Mouse (Mus musculus) liver, adult 2 months (tissue): Measurements from ENCODE around the gene Mrtfa.

ENCODE experiments used
- CTCF ChIP-seq: fragments of 200-500 bp; IDR thresholded peaks from 2 replicates; pipeline ENCODE4 v1.5.1; 2011; ENCODE audit warnings: low read depth, low read length, control low read depth
- POLR2A ChIP-seq: fragments of 200-500 bp; IDR thresholded peaks from 2 replicates; pipeline ENCODE4 v1.6.1; 2011; ENCODE audit warnings: low read length, control low read depth; ENCODE audit not compliant: insufficient read depth; ENCODE audit errors: extremely low read depth

DNA sequence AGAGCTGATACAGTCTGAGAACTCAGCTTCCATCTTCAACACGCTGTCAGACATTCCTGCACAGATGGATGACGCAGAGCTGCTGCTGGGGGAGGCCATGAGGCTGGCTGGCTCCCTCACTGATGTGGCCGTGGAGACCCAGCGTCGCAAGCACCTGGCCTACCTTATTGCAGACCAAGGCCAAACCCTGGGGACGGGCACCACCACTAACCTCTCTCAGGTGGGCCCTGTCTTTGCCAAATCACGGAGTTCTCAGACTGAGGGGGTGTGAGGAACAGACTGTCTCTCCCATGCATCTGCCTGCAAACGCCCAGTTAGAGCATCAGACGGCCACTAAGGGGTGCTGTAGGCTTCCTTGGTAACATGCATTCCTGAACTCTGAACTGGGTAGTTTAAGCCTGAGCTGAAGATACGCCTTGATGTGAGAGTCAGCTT lies 181.9 kb downstream of the Mrtfa start:
- TF ChIP-seq POLR2A (no peak), CTCF (no peak; the same call in 1 of the 2 replicates)
